Mouse (Mus musculus) limb, embryonic 11.5 days (tissue): Measurements from ENCODE around the gene Hnrnpdl. TPM values are rescaled to one million over a fixed set of nuclear protein-coding genes. Genes with fewer than 3 reads are reported as not detected.

Experiments
- ATAC-seq: fragments of 200-750 bp; cut with Nextera tagmentation; 2 replicates; pipeline ENCODE4 v1.8.0; 2017; ENCODE audit warnings: low read depth; ENCODE audit not compliant: insufficient number of reproducible peaks, low FRiP score, low TSS enrichment
- DNase-seq: peaks from one replicate; pipeline ENCODE4 v3.0.0-alpha.2; 2015; ENCODE audit warnings: low spot score
- H3K27ac ChIP-seq: fragments of 300-500 bp; sonication (generic); replicated peaks from 2 replicates; pipeline ENCODE4 v1.5.1; 2014; ENCODE audit warnings: low read depth, mild to moderate bottlenecking, low read length
- H3K27me3 ChIP-seq: fragments of 300-500 bp; sonication (generic); 2 replicates; pipeline ENCODE4 v1.6.1; 2014; ENCODE audit warnings: mild to moderate bottlenecking, low read length, mixed read lengths; ENCODE audit not compliant: control insufficient read depth, insufficient read depth
- H3K36me3 ChIP-seq: fragments of 300-500 bp; sonication (generic); 2 replicates; pipeline ENCODE4 v1.6.1; 2014; ENCODE audit warnings: mild to moderate bottlenecking, low read length, moderate library complexity, mixed read lengths; ENCODE audit not compliant: control insufficient read depth, insufficient read depth
- H3K4me1 ChIP-seq: fragments of 300-500 bp; sonication (generic); 2 replicates; pipeline ENCODE4 v1.6.1; 2014; ENCODE audit warnings: low read length, mixed read lengths; ENCODE audit not compliant: control insufficient read depth, insufficient read depth
- H3K4me2 ChIP-seq: fragments of 300-500 bp; sonication (generic); 2 replicates; pipeline ENCODE4 v1.6.1; 2014; ENCODE audit warnings: low read depth, mild to moderate bottlenecking, moderate library complexity; ENCODE audit not compliant: severe bottlenecking
- H3K4me3 ChIP-seq: fragments of 300-500 bp; sonication (generic); 2 replicates; pipeline ENCODE4 v1.5.1; 2014; ENCODE audit warnings: low read depth, low read length
- H3K9ac ChIP-seq: fragments of 300-500 bp; sonication (generic); 2 replicates; pipeline ENCODE4 v1.6.1; 2014; ENCODE audit warnings: mild to moderate bottlenecking, low read length
- H3K9me3 ChIP-seq: fragments of 300-500 bp; sonication (generic); 2 replicates; pipeline ENCODE4 v1.6.1; 2016; ENCODE audit warnings: low read length; ENCODE audit not compliant: control insufficient read depth
- WGBS: fragments of 180-500 bp; shearing (Covaris S2); extraction: QIAGEN DNeasy Blood & Tissue Kit; methylation state at CpG from one replicate; pipeline ENCODE4 v1.1.7; 2014; 5-methylcytosine and 5-hydroxymethylcytosine counted together
- polyA plus RNA-seq: library from polyadenylated mRNA; unstranded; fragments of >200 nt; fragmentation: Nextera tagmentation; extraction: Ambion mirVana; gene quantifications from 2 replicates; pipeline ENCODE4 v1.2.1, GENCODE M21; 2014

Hnrnpdl gene
- polyA plus RNA-seq, 1 experiment from 2014 or later = 254 TPM

- Histone ChIP-seq H3K36me3 (no peaks in the 10 kb centered on the region), H3K9me3 (no peaks in the 10 kb centered on the region), H3K9ac (no peak overlapping the region), H3K4me2 (no peak overlapping the region), H3K4me1 (no peaks in the 10 kb centered on the region), H3K27me3 (no peaks in the 10 kb centered on the region), H3K27ac (no peak overlapping the region), H3K4me3 (no peak overlapping the region)
- no peak for DNase-seq
- WGBS = 83% methylated on average over 4 of the region's 4 CpGs
- no peak for ATAC-seq
Measured at GRCm38 (mm10) chr5:100044030-100044429, 4.6 kb upstream of the Hnrnpdl start.

- no peak for DNase-seq
- 93% methylated on average over 5 of the region's 5 CpGs for WGBS
Measured at GRCm38 (mm10) chr5:100043361-100043760, 3.9 kb upstream of the Hnrnpdl start.

GRCm38 (mm10) chr5:100042467-100042866 is 3.0 kb upstream of the Hnrnpdl start:
- ATAC-seq = no peak
- Histone ChIP-seq H3K4me1 (no peaks in the 10 kb centered on the region), H3K27ac (no peak overlapping the region), H3K9me3 (no peaks in the 10 kb centered on the region), H3K27me3 (no peaks in the 10 kb centered on the region), H3K4me2 (no peak overlapping the region), H3K4me3 (no peak overlapping the region), H3K9ac (no peak overlapping the region), H3K36me3 (no peaks in the 10 kb centered on the region)
- 96% methylated on average over 8 of the region's 8 CpGs for WGBS
- no peak for DNase-seq

More at GRCm38 (mm10) chr5:100043361-100043760, 3.9 kb upstream of the Hnrnpdl start:
- H3K4me2 ChIP-seq = no peak overlapping the region
- no peaks in the 10 kb centered on the region for H3K27me3 ChIP-seq
- H3K9ac ChIP-seq = no peak overlapping the region
- H3K4me3 ChIP-seq = no peak overlapping the region
- H3K9me3 ChIP-seq = no peaks in the 10 kb centered on the region
- H3K36me3 ChIP-seq = no peaks in the 10 kb centered on the region
- ATAC-seq = no peak
- no peak overlapping the region for H3K27ac ChIP-seq
- H3K4me1 ChIP-seq = no peaks in the 10 kb centered on the region

GRCm38 (mm10) chr5:100041272-100041671 is 1.8 kb upstream of the Hnrnpdl start:
- no peak for ATAC-seq
- H3K9me3 ChIP-seq = no peaks in the 10 kb centered on the region
- H3K4me2 ChIP-seq = no peak overlapping the region
- H3K36me3 ChIP-seq = peaks cover 4% of the 10 kb centered on the region; the same call in 1 of the 2 replicates
- WGBS = 91% methylated on average over 4 of the region's 4 CpGs
- no peak for DNase-seq
- H3K4me1 ChIP-seq = peaks cover 2% of the 10 kb centered on the region; the same call in 1 of the 2 replicates
- no peak overlapping the region for H3K4me3 ChIP-seq
- H3K9ac ChIP-seq = no peak overlapping the region
- no peaks in the 10 kb centered on the region for H3K27me3 ChIP-seq
- H3K27ac ChIP-seq = no peak overlapping the region

- Histone ChIP-seq H3K36me3 (peaks cover 6% of the 10 kb centered on the region), H3K4me3 (peak overlapping the region; percentile 98), H3K9me3 (no peaks in the 10 kb centered on the region), H3K27ac (peak overlapping the region; percentile 96; the same call in 1 of the 2 replicates), H3K4me2 (peak overlapping the region; percentile 77), H3K4me1 (peaks cover 2% of the 10 kb centered on the region; the same call in 1 of the 2 replicates), H3K9ac (peak overlapping the region; percentile 99), H3K27me3 (no peaks in the 10 kb centered on the region)
- DNase-seq = no peak
- 1% methylated on average over 19 of the region's 19 CpGs for WGBS
- ATAC-seq = no peak
Measured at GRCm38 (mm10) chr5:100040281-100040784, 869 bp upstream of the Hnrnpdl start.

- no peaks in the 10 kb centered on the region for H3K9me3 ChIP-seq
- WGBS = under 1% methylated on average over 75 of the region's 113 CpGs
- H3K4me2 ChIP-seq = peak overlapping the region; percentile 53
- peak overlapping the region; percentile 96 for H3K27ac ChIP-seq
- H3K27me3 ChIP-seq = no peaks in the 10 kb centered on the region
- ATAC-seq = peak; percentile 64
- peaks cover 10% of the 10 kb centered on the region for H3K36me3 ChIP-seq
- peak overlapping the region; percentile 99 for H3K9ac ChIP-seq
- DNase-seq = peak; percentile 98
- peak overlapping the region; percentile 98 for H3K4me3 ChIP-seq
- H3K4me1 ChIP-seq = peaks cover 2% of the 10 kb centered on the region; the same call in 1 of the 2 replicates
Measured at GRCm38 (mm10) chr5:100038714-100039601, 506 bp downstream of the Hnrnpdl start.

- H3K4me2 ChIP-seq = peak overlapping the region; percentile 90
- H3K9me3 ChIP-seq = no peaks in the 10 kb centered on the region
- peak overlapping the region; percentile 98 for H3K4me3 ChIP-seq
- ATAC-seq = peak; percentile 27; the same call in 1 of the 2 replicates
- under 1% methylated on average over 31 of the region's 45 CpGs for WGBS
- no peaks in the 10 kb centered on the region for H3K27me3 ChIP-seq
- peak overlapping the region; percentile 99 for H3K9ac ChIP-seq
- H3K4me1 ChIP-seq = peaks cover 2% of the 10 kb centered on the region; the same call in 1 of the 2 replicates
- peak overlapping the region; percentile 96 for H3K27ac ChIP-seq
- DNase-seq = peak; percentile 89
- peaks cover 10% of the 10 kb centered on the region for H3K36me3 ChIP-seq
Measured at GRCm38 (mm10) chr5:100037965-100038713, 1.3 kb downstream of the Hnrnpdl start.

- no peak for ATAC-seq
- DNase-seq = peak; percentile 47
- no peaks in the 10 kb centered on the region for H3K9me3 ChIP-seq
- H3K4me1 ChIP-seq = peaks cover 2% of the 10 kb centered on the region; the same call in 1 of the 2 replicates
- 34% methylated on average over 7 of the region's 7 CpGs for WGBS
- H3K9ac ChIP-seq = no peak overlapping the region
- peak overlapping the region; percentile 98 for H3K4me3 ChIP-seq
- H3K27ac ChIP-seq = no peak overlapping the region
- peak overlapping the region; percentile 90 for H3K4me2 ChIP-seq
- peaks cover 10% of the 10 kb centered on the region for H3K36me3 ChIP-seq
- H3K27me3 ChIP-seq = no peaks in the 10 kb centered on the region
Measured at GRCm38 (mm10) chr5:100036681-100037080, 2.8 kb downstream of the Hnrnpdl start.
